Mouse (Mus musculus) CH12.LX (cell line): ENCODE results near the gene Bcl6b.

ENCODE experiments used
- CTCF ChIP-seq, 2 experiments: IDR thresholded peaks in 1 of 2; conservative IDR thresholded peaks in 1 of 2; 2 replicates each; pipeline ENCODE4 v1.5.1; 2011 to 2012; ENCODE audit warnings: low read depth in 2 of 2, low read length in 2 of 2, improper control_type of control experiment in 1 of 2, inconsistent platforms in 1 of 2, mild to moderate bottlenecking in 1 of 2, moderate library complexity in 1 of 2
- ELF1 ChIP-seq: IDR thresholded peaks from 2 replicates; pipeline ENCODE4 v1.6.1; 2014; ENCODE audit warnings: low read depth, mild to moderate bottlenecking, inconsistent platforms, low read length, improper control_type of control experiment
- MAZ ChIP-seq: IDR thresholded peaks from 2 replicates; pipeline ENCODE4 v1.6.1; 2012; ENCODE audit warnings: low read depth, mild to moderate bottlenecking, inconsistent platforms, low read length, improper control_type of control experiment, moderate library complexity
- NELFE ChIP-seq: IDR thresholded peaks from 2 replicates; pipeline ENCODE4 v1.6.1; 2011; ENCODE audit warnings: low read depth, low read length, improper control_type of control experiment
- POLR2A ChIP-seq: IDR thresholded peaks from 2 replicates; pipeline ENCODE4 v1.6.1; 2011; ENCODE audit warnings: low read depth, mild to moderate bottlenecking, improper control_type of control experiment, low read length
- POLR2AphosphoS2 ChIP-seq: IDR thresholded peaks from 2 replicates; pipeline ENCODE4 v1.6.1; 2011; ENCODE audit warnings: low read depth, low read length, improper control_type of control experiment
- SMC3 ChIP-seq: IDR thresholded peaks from 2 replicates; pipeline ENCODE4 v1.6.1; 2011; ENCODE audit warnings: low read depth, low read length, improper control_type of control experiment

DNA sequence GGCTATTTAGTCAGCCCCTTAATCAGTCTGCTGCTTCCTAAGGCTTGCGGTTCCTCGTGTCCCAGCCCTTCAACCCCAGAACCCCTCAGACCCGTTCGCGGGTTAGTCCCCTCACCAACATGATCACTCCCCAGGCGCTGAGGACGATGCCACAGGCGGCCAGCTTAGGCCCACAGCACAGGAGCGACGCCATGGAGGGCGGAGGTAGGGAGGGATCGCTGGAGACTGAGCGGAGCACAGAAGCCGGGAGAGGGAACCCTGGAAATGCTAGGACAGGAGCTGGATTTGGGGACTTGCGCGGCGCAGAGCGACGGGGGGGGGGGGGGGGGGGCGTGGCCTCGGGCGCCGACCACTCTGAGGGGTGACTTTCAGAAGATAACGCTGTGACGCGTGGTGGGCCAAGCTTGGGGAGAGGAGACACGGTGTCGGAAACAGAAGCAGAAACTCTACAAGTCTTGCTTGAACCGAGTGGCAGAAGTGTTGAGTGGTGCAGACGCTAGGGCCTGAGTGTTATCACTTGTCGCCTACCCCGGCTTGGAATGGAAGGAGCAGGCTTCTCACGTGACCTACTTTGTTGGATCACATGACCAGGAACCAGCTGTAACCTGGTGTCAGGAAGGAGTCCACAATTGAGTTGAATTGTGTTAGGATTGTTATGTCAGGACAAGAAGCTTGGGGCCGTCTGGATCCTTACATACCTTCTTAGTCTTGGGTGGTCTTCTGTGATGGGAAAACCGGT, 10.1 kb upstream of the Bcl6b start, which contains the start of the genes Gm21988 and Rnasek:
- TF ChIP-seq SMC3 (no peak), MAZ (peak; percentile 89; the same call in 1 of the 2 replicates), POLR2A (peak; percentile 49), CTCF (conservative IDR thresholded peaks at IDR 0.05 in 1 of 2, IDR thresholded peaks at IDR 0.05 in 1 of 2; ENCODE audit: low read depth in 2 of 2, low read length in 2 of 2) (no peak), NELFE (peak; percentile 25), ELF1 (peak; percentile 84), POLR2AphosphoS2 (no peak)
